Comparison of ENCODE assay signal across 40 mouse cellular contexts in genomic region chr19:40088381-40088780, GRCm38 (mm10). TPM values are rescaled to one million over a fixed set of nuclear protein-coding genes. Genes with fewer than 3 reads are reported as not detected.
"Had no signal": no experiment of that assay in that cellular context is flagged by ENCODE, and none has a peak within 500 bp of the region (broad histone marks: within the 10 kb centered on the region; RNA-seq: fewer than 3 reads in every experiment).

No protein-coding gene starts in this region.

- H3K4me3 ChIP-seq: embryonic facial prominence, embryonic 10.5 days; embryonic facial prominence, embryonic 12.5 days; embryonic facial prominence, embryonic 13.5 days; embryonic facial prominence, embryonic 15.5 days; erythroblast, embryonic 14.5 days; forebrain, embryonic 10.5 days; forebrain, embryonic 12.5 days; forebrain, embryonic 13.5 days; forebrain, embryonic 15.5 days; gastrocnemius, adult 2 months; heart, adult 2 months had no signal

- H3K27ac ChIP-seq: embryonic facial prominence, embryonic 10.5 days; embryonic facial prominence, embryonic 12.5 days; embryonic facial prominence, embryonic 13.5 days; embryonic facial prominence, embryonic 15.5 days; forebrain, embryonic 10.5 days; forebrain, embryonic 12.5 days; forebrain, embryonic 13.5 days; forebrain, embryonic 15.5 days; gastrocnemius, adult 2 months; heart, adult 2 months had no signal

- H3K9ac ChIP-seq: embryonic facial prominence, embryonic 12.5 days; embryonic facial prominence, embryonic 13.5 days; embryonic facial prominence, embryonic 15.5 days; forebrain, embryonic 12.5 days; forebrain, embryonic 13.5 days; forebrain, embryonic 15.5 days; forebrain, postnatal 0 days had no signal

- H3K4me2 ChIP-seq: embryonic facial prominence, embryonic 12.5 days; embryonic facial prominence, embryonic 13.5 days; embryonic facial prominence, embryonic 15.5 days; forebrain, embryonic 12.5 days; forebrain, embryonic 13.5 days; forebrain, embryonic 15.5 days had no signal

- H3K36me3 ChIP-seq: embryonic facial prominence, embryonic 10.5 days; embryonic facial prominence, embryonic 12.5 days; embryonic facial prominence, embryonic 13.5 days; embryonic facial prominence, embryonic 15.5 days; forebrain, embryonic 10.5 days; forebrain, embryonic 12.5 days; forebrain, embryonic 15.5 days had no signal

- H3K9me3 ChIP-seq: embryonic facial prominence, embryonic 10.5 days; embryonic facial prominence, embryonic 12.5 days; embryonic facial prominence, embryonic 13.5 days; embryonic facial prominence, embryonic 15.5 days; forebrain, embryonic 10.5 days; forebrain, embryonic 12.5 days; forebrain, embryonic 13.5 days; forebrain, embryonic 15.5 days had no signal

- H3K27me3 ChIP-seq: embryonic facial prominence, embryonic 12.5 days; embryonic facial prominence, embryonic 13.5 days; embryonic facial prominence, embryonic 15.5 days; forebrain, embryonic 12.5 days; forebrain, embryonic 13.5 days; forebrain, embryonic 15.5 days had no signal

- H3K4me1 ChIP-seq: embryonic facial prominence, embryonic 10.5 days; embryonic facial prominence, embryonic 12.5 days; embryonic facial prominence, embryonic 13.5 days; embryonic facial prominence, embryonic 15.5 days; forebrain, embryonic 10.5 days; forebrain, embryonic 12.5 days; forebrain, embryonic 13.5 days; forebrain, embryonic 15.5 days had no signal

- ATAC-seq: forebrain, embryonic 13.5 days; forebrain, embryonic 14.5 days; forebrain, embryonic 15.5 days; forebrain, embryonic 16.5 days; forebrain, postnatal 0 days had no signal

- DNase-seq: cerebellum, adult 2 months; cerebellum, adult 8-10 months; cerebellum, adult 9-10 months; cerebellum, adult 9-11 months; cerebellum, postnatal 10 days; cerebellum, postnatal 14 days; cerebellum, postnatal 25 days; cerebellum, postnatal 36 days; embryo, embryonic 11 days; forebrain, postnatal 0 days; gastrocnemius, adult 2 months; gastrocnemius, postnatal 10 days; gastrocnemius, postnatal 14 days; gastrocnemius, postnatal 25 days; gastrocnemius, postnatal 36 days; heart, adult 11 months; heart, adult 18-20 months; heart, adult 2 months had no signal

RNA-seq across cellular contexts. Expression of gene Cyp2c50, which starts 1.1 kb away (rescaled TPM):
- total RNA-seq: common myeloid progenitor, adult 5-6 weeks; forebrain, postnatal 0 days; gastrocnemius, adult 2 months; gastrocnemius, postnatal 10 days; gastrocnemius, postnatal 14 days; gastrocnemius, postnatal 25 days; gastrocnemius, postnatal 36 days; gastrocnemius, postnatal 4 days; granulocyte monocyte progenitor cell, adult 5-6 weeks; heart, adult 18-20 months; heart, adult 2 months had no signal
- polyA plus RNA-seq: cerebellum, adult 2 months; cortical plate, adult 2 months; embryonic facial prominence, embryonic 10.5 days; embryonic facial prominence, embryonic 11.5 days; embryonic facial prominence, embryonic 12.5 days; embryonic facial prominence, embryonic 13.5 days; embryonic facial prominence, embryonic 14.5 days; embryonic facial prominence, embryonic 15.5 days; erythroblast, embryonic 14.5 days; forebrain, embryonic 10.5 days; forebrain, embryonic 11.5 days; forebrain, embryonic 12.5 days; forebrain, embryonic 13.5 days; forebrain, embryonic 14.5 days; forebrain, embryonic 15.5 days; forebrain, embryonic 16.5 days; forebrain, postnatal 0 days; frontal cortex, adult 2 months; gonadal fat pad, adult 2 months; heart, adult 2 months had no signal

RNA-seq across cellular contexts. Expression of gene Cyp2c54, which starts 14.8 kb away (rescaled TPM):
- total RNA-seq: common myeloid progenitor, adult 5-6 weeks; forebrain, postnatal 0 days; gastrocnemius, adult 18-20 months; gastrocnemius, adult 2 months; gastrocnemius, adult 8-10 months; gastrocnemius, postnatal 10 days; gastrocnemius, postnatal 14 days; gastrocnemius, postnatal 25 days; gastrocnemius, postnatal 36 days; gastrocnemius, postnatal 4 days; granulocyte monocyte progenitor cell, adult 5-6 weeks; heart, adult 18-20 months; heart, adult 2 months had no signal
- polyA plus RNA-seq: cerebellum, adult 2 months; cortical plate, adult 2 months; embryonic facial prominence, embryonic 10.5 days; embryonic facial prominence, embryonic 11.5 days; embryonic facial prominence, embryonic 12.5 days; embryonic facial prominence, embryonic 13.5 days; embryonic facial prominence, embryonic 14.5 days; embryonic facial prominence, embryonic 15.5 days; erythroblast, embryonic 14.5 days; forebrain, embryonic 10.5 days; forebrain, embryonic 11.5 days; forebrain, embryonic 12.5 days; forebrain, embryonic 13.5 days; forebrain, embryonic 14.5 days; forebrain, embryonic 15.5 days; forebrain, embryonic 16.5 days; forebrain, postnatal 0 days; frontal cortex, adult 2 months; gonadal fat pad, adult 2 months; heart, adult 2 months had no signal
